ENCODE assay signal across 8 mouse cellular contexts in the genomic region with DNA sequence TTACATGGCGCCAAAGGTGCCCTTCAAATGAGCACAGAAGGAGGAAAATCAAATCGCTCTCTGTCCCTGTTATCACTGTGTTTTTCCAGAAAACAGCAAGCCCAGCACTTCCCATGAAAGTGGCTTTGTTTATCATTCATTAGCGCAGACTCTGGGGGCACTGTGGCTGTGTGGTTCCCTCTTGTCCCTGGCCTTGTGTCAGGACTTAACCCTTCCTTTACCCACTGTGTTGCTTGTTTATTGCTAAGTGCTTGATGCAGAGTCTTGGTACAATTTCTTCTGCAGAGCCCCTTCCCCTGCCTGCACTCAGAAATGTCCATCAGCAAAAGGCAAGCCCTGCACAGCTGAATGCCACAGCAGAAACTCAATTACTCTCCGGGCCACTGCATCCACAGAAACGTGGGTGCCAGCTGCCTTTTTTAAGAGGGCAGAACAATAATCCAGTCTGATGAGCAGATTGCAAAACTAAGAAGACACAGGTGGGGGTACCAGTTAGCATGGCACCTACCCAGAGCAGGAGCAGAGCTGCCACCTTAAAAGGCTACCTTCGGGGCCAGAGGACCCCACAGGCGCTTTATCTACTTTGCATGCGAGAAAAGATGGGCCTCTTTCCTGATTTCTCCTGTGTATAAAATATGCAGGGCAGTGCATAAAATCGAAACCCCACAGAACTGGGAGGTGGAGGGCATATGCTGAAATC.
DNase-seq lines count a peak whose midpoint lies in the region; ATAC-seq and TF ChIP-seq lines count a peak whose summit lies in the region.

No protein-coding gene starts in this region.

- H3K36me3 ChIP-seq in liver, adult 2 months (ENCODE audit: control insufficient read depth, insufficient read depth, low read length), result peaks cover 8% of the 10 kb centered on the region; the same call in 1 of the 2 replicates
- H3K36me3 ChIP-seq in liver, embryonic 11.5 days (ENCODE audit: control insufficient read depth, insufficient read depth, low read length), result peaks cover 4% of the 10 kb centered on the region
- no peaks in the 10 kb centered on the region for H3K36me3 ChIP-seq in hindbrain, embryonic 14.5 days (replicated peaks; ENCODE audit: control insufficient read depth, insufficient read depth)
- H3K36me3 ChIP-seq in neural tube, embryonic 15.5 days, result no peaks in the 10 kb centered on the region
- H3K36me3 ChIP-seq in thymus, adult 2 months (ENCODE audit: control insufficient read depth, insufficient read depth, low read length), result no peaks in the 10 kb centered on the region

- no peaks in the 10 kb centered on the region for H3K27me3 ChIP-seq in liver, adult 2 months (ENCODE audit: control insufficient read depth, insufficient read depth, low read length)
- no peaks in the 10 kb centered on the region for H3K27me3 ChIP-seq in liver, embryonic 11.5 days (replicated peaks; ENCODE audit: control insufficient read depth, insufficient read depth, low read length)
- H3K27me3 ChIP-seq in hindbrain, embryonic 14.5 days (ENCODE audit: control insufficient read depth, insufficient read depth, low read length), result no peaks in the 10 kb centered on the region
- no peaks in the 10 kb centered on the region for H3K27me3 ChIP-seq in neural tube, embryonic 15.5 days (replicated peaks)
- no peaks in the 10 kb centered on the region for H3K27me3 ChIP-seq in thymus, adult 2 months (ENCODE audit: control insufficient read depth, insufficient read depth, low read length)

- ATAC-seq in liver, embryonic 11.5 days (replicated peaks; ENCODE audit: low FRiP score), result no peak
- peak; percentile 71 for ATAC-seq in hindbrain, embryonic 14.5 days (ENCODE audit: low FRiP score)
- ATAC-seq in neural tube, embryonic 15.5 days (ENCODE audit: low FRiP score), result peak; percentile 70; the same call in 1 of the 2 replicates

- H3K9me3 ChIP-seq in liver, embryonic 11.5 days (ENCODE audit: control insufficient read depth, low read length), result no peaks in the 10 kb centered on the region
- no peaks in the 10 kb centered on the region for H3K9me3 ChIP-seq in hindbrain, embryonic 14.5 days (ENCODE audit: control insufficient read depth, low read length)
- H3K9me3 ChIP-seq in neural tube, embryonic 15.5 days (replicated peaks), result no peaks in the 10 kb centered on the region

- peak overlapping the region; percentile 82 for H3K27ac ChIP-seq in liver, adult 2 months (replicated peaks; ENCODE audit: insufficient read depth, low read depth, low read length)
- no peak overlapping the region for H3K27ac ChIP-seq in liver, embryonic 11.5 days (ENCODE audit: low read depth, low read length)
- H3K27ac ChIP-seq in hindbrain, embryonic 14.5 days, result peak overlapping the region; percentile 75
- peak overlapping the region; percentile 66 for H3K27ac ChIP-seq in neural tube, embryonic 15.5 days (replicated peaks)
- H3K27ac ChIP-seq in thymus, adult 2 months (ENCODE audit: control insufficient read depth, insufficient read depth, low read length), result no peak overlapping the region

- TF ChIP-seq CTCF in liver, adult 2 months (IDR thresholded peaks at IDR 0.05; ENCODE audit: low read depth, low read length), result 0 out of 2 replicates have a peak, but pooled peaks have one; percentile 3
- TF ChIP-seq CTCF in thymus, adult 2 months (IDR thresholded peaks at IDR 0.05; ENCODE audit: borderline replicate concordance, control insufficient read depth, extremely low read depth, insufficient read depth, low read length, poor library complexity), result no peak

- DNase-seq in embryo, embryonic 10.5 days (ENCODE audit: low spot score), result peak; percentile 21
- DNase-seq in embryo, embryonic 10 days (ENCODE audit: low spot score), result no peak
- peak; percentile 20 for DNase-seq in liver, adult 2 months (ENCODE audit: extremely low read depth, low read depth, low spot score)
- no peak for DNase-seq in liver, embryonic 11.5 days (ENCODE audit: low spot score)
- no peak for DNase-seq in hindbrain, embryonic 14.5 days (ENCODE audit: low spot score)
- DNase-seq in gastrocnemius, postnatal 25 days, result no peak
- DNase-seq in thymus, adult 2 months, result no peak

- no peak overlapping the region for H3K4me3 ChIP-seq in liver, adult 2 months (ENCODE audit: insufficient read depth, low read depth, low read length)
- H3K4me3 ChIP-seq in liver, embryonic 11.5 days (ENCODE audit: low read depth, low read length), result no peak overlapping the region
- no peak overlapping the region for H3K4me3 ChIP-seq in hindbrain, embryonic 14.5 days (replicated peaks; ENCODE audit: low read length)
- H3K4me3 ChIP-seq in neural tube, embryonic 15.5 days (replicated peaks), result no peak overlapping the region
- no peak overlapping the region for H3K4me3 ChIP-seq in thymus, adult 2 months (ENCODE audit: control insufficient read depth, insufficient read depth, low read length)

- no peak overlapping the region for H3K9ac ChIP-seq in liver, adult 2 months (ENCODE audit: low read depth, low read length)
- H3K9ac ChIP-seq in liver, embryonic 11.5 days (ENCODE audit: low read depth, low read length), result no peak overlapping the region
- peak overlapping the region; percentile 22; the same call in 1 of the 2 replicates for H3K9ac ChIP-seq in hindbrain, embryonic 14.5 days
- no peak overlapping the region for H3K9ac ChIP-seq in neural tube, embryonic 15.5 days (replicated peaks)

- peaks cover 4% of the 10 kb centered on the region; the same call in 1 of the 2 replicates for H3K4me1 ChIP-seq in liver, adult 2 months (ENCODE audit: control insufficient read depth, insufficient read depth, low read length)
- no peaks in the 10 kb centered on the region for H3K4me1 ChIP-seq in liver, embryonic 11.5 days (replicated peaks; ENCODE audit: control insufficient read depth, insufficient read depth, low read length)
- H3K4me1 ChIP-seq in hindbrain, embryonic 14.5 days (replicated peaks; ENCODE audit: control insufficient read depth, insufficient read depth, low read length), result peaks cover 26% of the 10 kb centered on the region
- H3K4me1 ChIP-seq in neural tube, embryonic 15.5 days, result peaks cover 42% of the 10 kb centered on the region
- H3K4me1 ChIP-seq in thymus, adult 2 months (replicated peaks; ENCODE audit: control insufficient read depth, insufficient read depth, low read length), result 0 out of 2 replicates have a peak, but pooled peaks cover 2% of the 10 kb centered on the region

- no peak overlapping the region for H3K4me2 ChIP-seq in liver, embryonic 11.5 days
- no peak overlapping the region for H3K4me2 ChIP-seq in hindbrain, embryonic 14.5 days (replicated peaks)
- H3K4me2 ChIP-seq in neural tube, embryonic 15.5 days, result 0 out of 2 replicates have a peak overlapping the region, but pooled peaks have one; percentile 1

- H3K79me2 ChIP-seq in liver, adult 2 months (ENCODE audit: control insufficient read depth, insufficient read depth, low read length), result peaks cover 6% of the 10 kb centered on the region; the same call in 1 of the 2 replicates

- TF ChIP-seq POLR2A in liver, adult 2 months (IDR thresholded peaks at IDR 0.05; ENCODE audit: extremely low read depth, insufficient read depth, low read length), result no peak
- TF ChIP-seq POLR2A in thymus, adult 2 months (IDR thresholded peaks at IDR 0.05; ENCODE audit: control insufficient read depth, extremely low read depth, insufficient read depth, low read length, poor library complexity), result no peak

- WGBS in liver, adult 2 months, result 70% methylated on average over 9 of the region's 9 CpGs
- WGBS in liver, embryonic 11.5 days, result 60% methylated on average over 9 of the region's 9 CpGs
- WGBS in hindbrain, embryonic 14.5 days, result 38% methylated on average over 9 of the region's 9 CpGs
- WGBS in neural tube, embryonic 15.5 days, result 39% methylated on average over 9 of the region's 9 CpGs
- 91% methylated on average over 9 of the region's 9 CpGs for WGBS in thymus, adult 2 months

Comparison
In these comparisons a context has a peak if more than half of its experiments do, and no peak if none do; other contexts are left out.
1. DNase-seq: peak in embryo, embryonic 10.5 days (single experiment) and liver, adult 2 months (single experiment); none in embryo, embryonic 10 days (single experiment), liver, embryonic 11.5 days (single experiment), hindbrain, embryonic 14.5 days (single experiment), gastrocnemius, postnatal 25 days (single experiment) and thymus, adult 2 months (single experiment).
2. H3K27ac ChIP-seq: peak in liver, adult 2 months (single experiment), hindbrain, embryonic 14.5 days (single experiment) and neural tube, embryonic 15.5 days (single experiment); none in liver, embryonic 11.5 days (single experiment) and thymus, adult 2 months (single experiment).